Mouse (Mus musculus) left cerebral cortex, adult 2 months (tissue): ENCODE results near the gene Nfya. TPM values are rescaled to one million over a fixed set of nuclear protein-coding genes. Genes with fewer than 3 reads are reported as not detected.
A peak's percentile ranks its signal among the peaks of the same experiment; 100 is the strongest.

Experiments
- DNase-seq, 2 experiments: peaks; one replicate each; pipeline ENCODE4 v3.0.0; 2021 to 2022; ENCODE audit warnings: low spot score in 2 of 2, mixed read lengths in 1 of 2; ENCODE audit errors: extremely low spot score in 1 of 2
- H3K27ac ChIP-seq: fragments of 200-600 bp; 2 replicates; pipeline ENCODE4 v1.8.1; 2022
- H3K4me3 ChIP-seq: fragments of 200-600 bp; 2 replicates; pipeline ENCODE4 v1.8.1; 2022
- CTCF ChIP-seq: fragments of 200-600 bp; IDR thresholded peaks from 2 replicates; pipeline ENCODE4 v1.8.1; 2022; ENCODE audit warnings: antibody characterized with exemption, mild to moderate bottlenecking, moderate library complexity
- intact Hi-C: fragments of 180-260 bp; cut with DNase I; formaldehyde crosslinking; loops from one replicate; pipeline ENCODE4 v1.15.1; 2025
- total RNA-seq, 2 experiments: library from RNA; stranded (reverse); gene quantifications; 2 replicates each; pipeline ENCODE4 v1.2.3; 2021

Gene Nfya
- total RNA-seq, 2 experiments from 2014 or later = 24.3 to 24.9 TPM

GRCm38 (mm10) chr17:48408526-48409291 lies 997 bp downstream of the Nfya start:
- peak overlapping the region; percentile 99 for H3K27ac ChIP-seq
- TF ChIP-seq CTCF = no peak
- peak overlapping the region; percentile 82 for H3K4me3 ChIP-seq
- DNase-seq = peak; percentile 70 to 72
- intact Hi-C loops = loop anchor here (2.0 kb wide), 1 partner anchor 72 kb away; no protein-coding TSS in a partner anchor

DNA sequence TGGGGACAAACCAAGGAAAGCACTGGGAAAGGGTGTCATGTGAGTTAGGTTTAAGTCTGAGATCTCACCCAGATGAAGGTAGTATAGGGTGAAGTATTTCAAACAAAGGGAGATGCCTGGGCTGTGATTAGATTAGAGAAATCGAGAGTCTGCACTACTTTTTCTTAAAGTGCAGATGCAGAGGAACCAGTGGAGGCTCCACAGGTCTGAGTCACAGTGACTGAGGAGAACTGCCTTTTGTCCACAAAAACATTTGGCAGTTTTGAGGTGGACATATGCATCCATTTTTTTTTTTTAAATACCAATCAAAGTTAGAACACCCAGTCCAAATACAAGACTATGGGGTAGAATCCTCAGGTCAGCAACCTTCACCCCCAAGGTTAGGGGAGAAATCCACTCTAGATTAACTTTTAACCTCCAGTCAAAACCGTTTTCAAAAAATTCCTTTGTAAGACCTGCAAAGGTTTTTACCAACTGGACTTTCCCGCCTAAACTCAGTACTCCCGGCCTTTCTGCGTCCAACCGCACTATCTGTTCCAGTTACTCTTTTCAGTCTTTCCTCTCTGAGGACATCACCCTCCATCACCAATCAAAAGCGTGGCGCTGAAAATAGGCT lies 1.7 kb downstream of the Nfya start:
- intact Hi-C loops = loop anchor here (2.0 kb wide), 3 partner anchors 35 to 81 kb away; no protein-coding TSS in a partner anchor
- no peak for TF ChIP-seq CTCF
- DNase-seq = no peak
- Histone ChIP-seq H3K4me3 (peak overlapping the region; percentile 82), H3K27ac (peak overlapping the region; percentile 99)

DNA sequence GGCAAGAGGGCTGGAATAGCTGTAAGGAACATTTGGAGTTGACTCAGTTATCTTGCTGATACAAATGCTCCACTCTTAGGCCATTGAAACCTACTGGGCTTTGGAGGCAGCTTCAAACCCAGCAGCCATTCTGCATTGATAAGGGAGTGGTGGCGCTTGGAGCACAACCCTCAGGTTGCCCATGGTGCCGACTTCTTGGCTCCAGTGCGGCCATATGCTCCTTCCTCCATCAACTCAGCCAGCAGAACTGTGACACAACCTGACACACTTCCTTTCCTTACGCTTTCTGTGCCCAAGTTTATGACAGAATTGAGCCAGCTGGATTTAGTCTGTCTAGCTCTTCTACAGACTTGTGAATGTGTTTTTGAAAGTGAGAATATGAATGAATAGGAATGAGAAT lies 2.6 kb downstream of the Nfya start:
- Histone ChIP-seq H3K4me3 (no peak overlapping the region), H3K27ac (no peak overlapping the region)
- DNase-seq = no peak
- intact Hi-C loops = loop anchor here (2.0 kb wide), 2 partner anchors 34 to 80 kb away; no protein-coding TSS in a partner anchor
- no peak for TF ChIP-seq CTCF

DNA sequence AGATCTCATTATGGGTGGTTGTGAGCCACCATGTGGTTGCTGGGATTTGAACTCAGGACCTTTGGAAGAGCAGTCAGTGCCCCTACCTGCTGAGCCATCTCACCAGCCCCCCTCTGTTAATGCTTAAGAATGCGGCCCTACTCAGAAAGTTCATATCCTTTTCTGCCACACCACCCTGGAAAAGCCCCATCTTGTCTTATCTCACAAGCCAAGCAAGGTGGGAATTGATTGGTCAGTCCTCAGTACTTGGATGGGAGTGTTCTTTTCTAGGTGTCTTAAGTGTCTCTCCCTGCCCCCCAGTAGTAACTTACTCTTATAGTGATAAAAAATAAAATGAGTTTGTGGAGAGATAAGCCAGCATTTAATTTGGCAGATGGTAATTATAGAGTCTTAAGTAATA lies 5.0 kb downstream of the Nfya start:
- intact Hi-C loops = no loop called here
- no peak for DNase-seq
- Histone ChIP-seq H3K4me3 (no peak overlapping the region), H3K27ac (no peak overlapping the region)
- TF ChIP-seq CTCF = no peak

GRCm38 (mm10) chr17:48403848-48404247 lies 5.9 kb downstream of the Nfya start:
- no peak for TF ChIP-seq CTCF
- intact Hi-C loops = no loop called here
- no peak for DNase-seq
- Histone ChIP-seq H3K4me3 (no peak overlapping the region), H3K27ac (no peak overlapping the region)

DNA sequence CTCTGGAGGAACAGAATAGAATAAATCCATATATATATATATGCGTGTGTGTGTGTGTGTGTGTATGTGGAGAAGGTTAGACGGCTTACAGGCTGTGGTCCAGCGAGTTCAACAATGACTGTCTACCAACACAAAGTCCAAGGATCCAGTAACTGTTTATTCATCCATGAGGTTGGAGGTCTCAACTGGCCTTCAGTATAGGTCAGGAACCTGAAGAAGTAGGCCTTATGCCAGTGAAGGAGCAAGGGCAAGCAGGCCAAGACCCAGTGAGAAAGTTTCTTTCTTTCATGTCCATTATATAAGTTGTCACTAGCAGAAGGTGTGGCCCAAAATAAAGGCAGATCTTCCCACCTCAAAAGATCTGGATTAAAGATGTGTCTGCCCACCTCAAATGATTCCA lies 7.0 kb downstream of the Nfya start:
- no peak for TF ChIP-seq CTCF
- no peak overlapping the region for H3K27ac ChIP-seq
- intact Hi-C loops = no loop called here

GRCm38 (mm10) chr17:48401710-48402109 lies 8.0 kb downstream of the Nfya start:
- TF ChIP-seq CTCF = no peak
- intact Hi-C loops = no loop called here
- Histone ChIP-seq H3K27ac (no peak overlapping the region), H3K4me3 (no peak overlapping the region)
- DNase-seq = no peak

More for the DNA sequence above, 7.0 kb downstream of the Nfya start:
- H3K4me3 ChIP-seq = no peak overlapping the region
- no peak for DNase-seq

GRCm38 (mm10) chr17:48392616-48393015 lies 17.1 kb downstream of the Nfya start:
- intact Hi-C loops = loop anchor here (1.0 kb wide), 1 partner anchor 66 kb away; no protein-coding TSS in a partner anchor
- Histone ChIP-seq H3K4me3 (no peak overlapping the region), H3K27ac (peak overlapping the region; percentile 76)
- peak in 1 of 2 experiments; percentile 42 for DNase-seq
- TF ChIP-seq CTCF = no peak

DNA sequence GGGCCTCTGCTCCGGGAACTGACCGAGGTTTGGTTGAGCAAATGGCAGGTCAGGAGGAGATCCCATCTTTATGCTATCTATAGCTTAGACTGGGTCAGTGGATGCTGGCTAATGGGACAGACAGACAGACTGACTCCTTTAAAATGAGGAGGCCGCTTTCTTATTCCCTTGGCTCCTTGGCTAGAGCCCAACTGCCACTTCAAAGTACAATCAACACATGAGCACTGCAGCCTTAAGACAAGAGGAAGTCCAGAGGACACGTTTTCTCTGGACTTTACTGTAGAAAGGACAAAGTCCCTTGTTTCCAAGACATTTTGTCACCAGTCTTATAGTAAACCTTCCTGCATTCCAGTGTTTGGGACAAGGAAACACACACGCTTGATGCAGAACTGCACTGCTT lies 18.3 kb downstream of the Nfya start:
- Histone ChIP-seq H3K4me3 (no peak overlapping the region), H3K27ac (peak overlapping the region; percentile 70)
- intact Hi-C loops = no loop called here
- TF ChIP-seq CTCF = no peak
- DNase-seq = no peak

- H3K27ac ChIP-seq = no peak overlapping the region
- no peak overlapping the region for H3K4me3 ChIP-seq
- TF ChIP-seq CTCF = no peak
- no peak for DNase-seq
- intact Hi-C loops = no loop called here
Measured at GRCm38 (mm10) chr17:48389442-48389841, 20.3 kb downstream of the Nfya start.

DNA sequence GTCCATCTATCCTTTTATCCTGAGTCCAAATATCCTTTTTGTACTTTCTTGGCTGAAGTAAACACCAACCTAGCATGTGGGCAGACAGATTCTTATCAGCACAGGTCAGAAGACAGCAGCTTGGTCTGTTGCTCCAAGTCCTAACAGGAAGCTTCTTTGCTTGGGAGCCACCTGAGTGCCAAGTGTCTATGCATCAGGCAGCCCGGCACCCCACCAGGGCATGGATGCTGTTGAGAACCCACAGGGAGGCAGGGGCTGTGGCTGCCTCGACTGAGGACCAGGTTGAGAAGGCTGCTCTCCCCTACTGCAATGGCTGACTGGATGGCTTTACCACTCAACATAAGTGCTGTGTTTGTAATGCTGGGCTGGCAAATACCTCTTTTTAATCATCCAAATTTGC lies 21.0 kb downstream of the Nfya start:
- H3K4me3 ChIP-seq = no peak overlapping the region
- no peak for DNase-seq
- intact Hi-C loops = no loop called here
- no peak overlapping the region for H3K27ac ChIP-seq
- no peak for TF ChIP-seq CTCF

DNA sequence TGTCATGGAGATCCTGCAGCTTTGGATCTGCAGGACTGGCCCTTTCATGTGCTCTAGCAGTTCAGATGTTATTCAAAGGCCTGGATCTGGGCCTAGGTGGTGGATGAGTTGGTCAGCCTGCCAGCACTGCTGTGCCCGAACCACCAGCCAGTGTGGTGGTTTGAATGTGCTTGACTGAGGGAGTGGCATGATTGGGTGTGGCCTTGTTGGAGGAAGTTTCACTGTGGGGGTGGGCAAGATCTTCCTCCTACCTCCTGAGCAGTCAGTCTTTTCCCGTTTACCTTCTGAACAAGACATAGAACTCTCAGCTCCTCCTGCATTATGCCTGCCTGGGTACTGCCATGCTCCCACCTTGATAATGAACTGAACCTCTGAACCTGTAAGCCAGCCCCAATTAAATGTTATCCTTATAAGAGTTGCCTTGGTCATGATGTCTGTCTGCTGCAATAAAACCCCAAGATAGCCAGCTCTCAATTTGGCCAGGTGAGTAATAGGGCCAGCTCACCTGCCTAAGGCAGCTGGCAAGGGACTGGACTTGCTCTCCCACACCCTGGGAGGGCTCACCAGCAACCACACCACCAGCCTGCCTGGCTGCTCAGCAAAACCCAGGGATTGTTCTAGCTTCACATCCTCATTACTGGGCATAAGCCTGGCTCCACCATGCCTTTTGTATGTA lies 23.8 kb downstream of the Nfya start:
- H3K27ac ChIP-seq = no peak overlapping the region
- DNase-seq = no peak
- intact Hi-C loops = no loop called here
- no peak for TF ChIP-seq CTCF
- no peak overlapping the region for H3K4me3 ChIP-seq
